Mouse (Mus musculus) ES-E14 (cell line): Measurements from ENCODE around the gene Rtp2. TPM values are rescaled to one million over a fixed set of nuclear protein-coding genes. Genes with fewer than 3 reads are reported as not detected.

Source experiments
- DNase-seq: peaks from one replicate; pipeline ENCODE4 v3.0.0-alpha.2; 2013; ENCODE audit warnings: low read depth, low spot score
- H3K27ac ChIP-seq: 2 replicates; pipeline ENCODE4 v1.5.1; 2012; ENCODE audit warnings: low read depth, mild to moderate bottlenecking, low read length, moderate library complexity, mixed read lengths; ENCODE audit not compliant: poor library complexity, insufficient read depth, severe bottlenecking
- H3K36me3 ChIP-seq: 2 replicates; pipeline ENCODE4 v1.6.1; 2012; ENCODE audit warnings: mild to moderate bottlenecking, low read length, moderate library complexity, mixed read lengths; ENCODE audit not compliant: control insufficient read depth, poor library complexity, insufficient read depth, severe bottlenecking
- H3K4me1 ChIP-seq, 2 experiments: fragments of 150-350 bp in 1 of 2; sonication (generic) in 1 of 2; 2 replicates each; pipeline ENCODE4 v1.6.1; 2012; ENCODE audit warnings: low read length in 2 of 2, mild to moderate bottlenecking in 1 of 2, mixed read lengths in 1 of 2; ENCODE audit not compliant: control insufficient read depth in 2 of 2, insufficient read depth in 2 of 2, poor library complexity in 1 of 2
- H3K4me3 ChIP-seq, 2 experiments: fragments of 150-350 bp in 1 of 2; sonication (generic) in 1 of 2; 2 replicates each; pipeline ENCODE4 v1.5.1; 2012; ENCODE audit warnings: low read length in 2 of 2, low read depth in 1 of 2, mild to moderate bottlenecking in 1 of 2, mixed read lengths in 1 of 2; ENCODE audit not compliant: insufficient read depth in 1 of 2, poor library complexity in 1 of 2, severe bottlenecking in 1 of 2
- H3K9ac ChIP-seq: 2 replicates; pipeline ENCODE4 v1.6.1; 2012; ENCODE audit warnings: low read depth, mild to moderate bottlenecking, low read length, mixed read lengths; ENCODE audit not compliant: poor library complexity, insufficient read depth, severe bottlenecking
- H3K9me3 ChIP-seq: fragments of 150-350 bp; sonication (generic); 2 replicates; pipeline ENCODE4 v1.6.1; 2012; ENCODE audit warnings: low read depth, mild to moderate bottlenecking, low read length; ENCODE audit not compliant: control insufficient read depth, insufficient read depth
- CHD2 ChIP-seq: IDR thresholded peaks from 2 replicates; pipeline ENCODE4 v1.6.1; 2014; ENCODE audit warnings: mild to moderate bottlenecking, low read depth, low read length, inconsistent platforms
- HCFC1 ChIP-seq: IDR thresholded peaks from 2 replicates; pipeline ENCODE4 v1.6.1; 2012; ENCODE audit warnings: low read length, inconsistent platforms, borderline replicate concordance; ENCODE audit not compliant: insufficient read depth
- MAFK ChIP-seq: IDR thresholded peaks from 2 replicates; pipeline ENCODE4 v1.6.1; 2014; ENCODE audit warnings: mild to moderate bottlenecking, low read depth, low read length, inconsistent platforms; ENCODE audit not compliant: insufficient read depth
- ZC3H11A ChIP-seq: IDR thresholded peaks from 2 replicates; pipeline ENCODE4 v1.6.1; 2012; ENCODE audit warnings: low read depth, mild to moderate bottlenecking, inconsistent platforms, low read length, borderline replicate concordance
- ZNF384 ChIP-seq: IDR thresholded peaks from 2 replicates; pipeline ENCODE4 v1.6.1; 2012; ENCODE audit warnings: low read depth, low read length, inconsistent platforms
- in situ Hi-C, 2 experiments: fragments of 600-800 bp; cut with MboI; formaldehyde crosslinking; loops; one replicate each; pipeline ENCODE4 v1.15.1; 2025; ENCODE audit warnings: low sequenced_read_pairs in 2 of 2, inconsistent platforms in 1 of 2; ENCODE audit not compliant: unreplicated experiment in 2 of 2
- total RNA-seq: library from RNA; depleted of rRNA; stranded (reverse); fragments of 300-350 nt; gene quantifications from 2 replicates; pipeline ENCODE4 v1.2.3, GENCODE M21; 2012

Gene Rtp2
- total RNA-seq, 1 experiment: 0.18 TPM

- no peak overlapping the region for H3K4me3 ChIP-seq
- in situ Hi-C loops: loop anchor here in 1 of 2 experiments (5.0 to 10.0 kb wide), 2 partner anchors 412 to 504 kb away; no protein-coding TSS in a partner anchor
- DNase-seq: no peak
- TF ChIP-seq HCFC1 (no peak), ZC3H11A (no peak), MAFK (no peak), ZNF384 (no peak), CHD2 (no peak)
- no peaks in the 10 kb centered on the region for H3K9me3 ChIP-seq
- H3K27ac ChIP-seq: no peak overlapping the region
- no peaks in the 10 kb centered on the region for H3K36me3 ChIP-seq
- H3K4me1 ChIP-seq: peaks cover 0 to 2% of the 10 kb centered on the region in 2 experiments; a peak in 1 of 4 replicates
- H3K9ac ChIP-seq: no peak overlapping the region
Observed at GRCm38 (mm10) chr16:23958938-23959337, 26.7 kb upstream of the Rtp2 start.

GRCm38 (mm10) chr16:23953959-23954260 lies 21.7 kb upstream of the Rtp2 start:
- Histone ChIP-seq H3K4me3 (no peak overlapping the region), H3K4me1 (peaks cover 0 to 6% of the 10 kb centered on the region in 2 experiments; a peak in 1 of 4 replicates), H3K9ac (no peak overlapping the region), H3K27ac (no peak overlapping the region), H3K9me3 (no peaks in the 10 kb centered on the region), H3K36me3 (no peaks in the 10 kb centered on the region)
- TF ChIP-seq ZC3H11A: no peak
- TF ChIP-seq ZNF384: no peak
- no peak for TF ChIP-seq MAFK
- no peak for TF ChIP-seq HCFC1
- no peak for TF ChIP-seq CHD2
- DNase-seq: no peak
- in situ Hi-C loops: loop anchor here in 1 of 2 experiments (10.0 kb wide), 1 partner anchor 499 kb away; no protein-coding TSS in a partner anchor

- in situ Hi-C loops: loop anchor here in 1 of 2 experiments (10.0 kb wide), 1 partner anchor 499 kb away; no protein-coding TSS in a partner anchor
Observed at GRCm38 (mm10) chr16:23953189-23953958, 21.2 kb upstream of the Rtp2 start.

GRCm38 (mm10) chr16:23952101-23952727 lies 20.0 kb upstream of the Rtp2 start:
- H3K36me3 ChIP-seq: no peaks in the 10 kb centered on the region
- H3K4me1 ChIP-seq: peaks cover 0 to 6% of the 10 kb centered on the region in 2 experiments; a peak in 1 of 4 replicates
- DNase-seq: no peak
- no peak overlapping the region for H3K4me3 ChIP-seq
- no peaks in the 10 kb centered on the region for H3K9me3 ChIP-seq
- in situ Hi-C loops: loop anchor here in 1 of 2 experiments (10.0 kb wide), 1 partner anchor 497 kb away; no protein-coding TSS in a partner anchor
- TF ChIP-seq MAFK: no peak
- no peak for TF ChIP-seq HCFC1
- no peak for TF ChIP-seq CHD2
- TF ChIP-seq ZC3H11A: no peak
- TF ChIP-seq ZNF384: no peak
- H3K9ac ChIP-seq: no peak overlapping the region
- H3K27ac ChIP-seq: no peak overlapping the region

More at GRCm38 (mm10) chr16:23953189-23953958, 21.2 kb upstream of the Rtp2 start:
- DNase-seq: peak; percentile 49
- Histone ChIP-seq H3K4me1 (peaks cover 0 to 6% of the 10 kb centered on the region in 2 experiments; a peak in 1 of 4 replicates), H3K4me3 (no peak overlapping the region), H3K9me3 (no peaks in the 10 kb centered on the region), H3K9ac (no peak overlapping the region), H3K27ac (no peak overlapping the region), H3K36me3 (no peaks in the 10 kb centered on the region)
- TF ChIP-seq CHD2 (no peak), ZNF384 (no peak), ZC3H11A (peak; percentile 69; the same call in 1 of the 2 replicates), HCFC1 (no peak), MAFK (no peak)
